Mouse (Mus musculus) erythroblast, embryonic 14.5 days (primary cell): ENCODE measurements at regions not wholly inside any gene's neighbourhood (a gene's known extent, or its start where the extent isn't known, plus 50 kb on each side); places are given as distances from the start of the nearest gene placed in this dataset.

Experiments used
- H3K27me3 ChIP-seq: 2 replicates; pipeline ENCODE4 v1.6.1; 2012; ENCODE audit warnings: inconsistent platforms; ENCODE audit not compliant: control insufficient read depth
- H3K36me3 ChIP-seq: 2 replicates; pipeline ENCODE4 v1.6.1; 2012; ENCODE audit warnings: mild to moderate bottlenecking, inconsistent platforms; ENCODE audit not compliant: control insufficient read depth
- H3K4me1 ChIP-seq: 2 replicates; pipeline ENCODE4 v1.6.1; 2012; ENCODE audit warnings: inconsistent platforms; ENCODE audit not compliant: control insufficient read depth
- H3K4me3 ChIP-seq: replicated peaks from 2 replicates; pipeline ENCODE3; 2012; ENCODE audit warnings: moderate library complexity, mild to moderate bottlenecking, inconsistent platforms
- H3K9me3 ChIP-seq: 2 replicates; pipeline ENCODE4 v1.6.1; 2012; ENCODE audit warnings: low read length, inconsistent platforms, mixed read lengths; ENCODE audit not compliant: control insufficient read depth
- GATA1 ChIP-seq: IDR thresholded peaks from 2 replicates; pipeline ENCODE4 v1.6.1; 2012; ENCODE audit warnings: low read length, inconsistent platforms, mixed read lengths
- TAL1 ChIP-seq: IDR thresholded peaks from 3 replicates; pipeline ENCODE4 v1.6.1; 2012; ENCODE audit warnings: low read length, inconsistent platforms, mixed read lengths

DNA sequence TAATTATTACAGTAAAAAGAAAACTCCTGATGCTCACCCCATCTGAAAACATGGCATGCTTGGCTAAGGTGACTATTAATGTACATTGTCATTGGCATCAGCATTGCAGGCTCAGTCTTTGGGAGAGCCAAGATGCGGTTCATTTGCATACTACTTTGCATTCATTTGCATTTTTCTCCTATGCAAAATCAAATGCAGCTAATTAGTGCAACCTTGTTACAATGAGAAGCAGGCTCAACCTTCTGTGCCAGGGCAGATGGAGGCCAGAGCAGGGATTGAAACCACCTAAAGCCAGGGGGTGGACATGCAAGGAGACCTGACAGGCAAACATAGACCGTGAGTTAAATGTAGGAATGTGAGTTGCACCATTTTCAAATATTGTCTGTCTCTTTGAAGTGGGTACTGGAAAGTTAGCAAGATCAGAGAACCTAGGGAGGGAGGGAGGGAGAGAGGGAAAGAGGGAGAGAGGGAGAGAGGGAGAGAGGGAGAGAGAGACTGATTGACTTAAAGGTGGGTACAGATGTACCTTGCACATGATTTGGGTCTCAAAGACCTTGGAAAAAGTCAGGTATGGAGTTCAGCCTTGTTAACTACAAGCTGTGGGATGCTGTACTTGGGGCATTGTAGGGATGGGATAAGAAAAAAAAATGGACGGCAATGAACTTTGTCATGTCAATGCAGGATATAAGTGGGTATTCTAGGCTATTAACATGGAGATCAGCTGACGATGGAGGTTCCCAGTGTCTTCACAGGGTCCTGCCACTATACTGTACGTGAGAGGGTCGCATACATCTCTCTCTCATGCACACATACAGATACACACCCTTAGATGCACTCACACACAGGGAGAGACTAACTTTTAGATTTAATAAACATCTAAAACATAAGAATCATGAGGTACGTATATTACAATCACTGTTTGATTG lies 1362.1 kb upstream of the A1bg start:
- TF ChIP-seq TAL1 (no peak), GATA1 (no peak)
- H3K36me3 ChIP-seq, result no peaks in the 10 kb centered on the region
- no peaks in the 10 kb centered on the region for H3K9me3 ChIP-seq
- H3K4me3 ChIP-seq, result no peak overlapping the region
- H3K27me3 ChIP-seq, result peaks cover 3% of the 10 kb centered on the region
- H3K4me1 ChIP-seq, result peaks cover 9% of the 10 kb centered on the region

DNA sequence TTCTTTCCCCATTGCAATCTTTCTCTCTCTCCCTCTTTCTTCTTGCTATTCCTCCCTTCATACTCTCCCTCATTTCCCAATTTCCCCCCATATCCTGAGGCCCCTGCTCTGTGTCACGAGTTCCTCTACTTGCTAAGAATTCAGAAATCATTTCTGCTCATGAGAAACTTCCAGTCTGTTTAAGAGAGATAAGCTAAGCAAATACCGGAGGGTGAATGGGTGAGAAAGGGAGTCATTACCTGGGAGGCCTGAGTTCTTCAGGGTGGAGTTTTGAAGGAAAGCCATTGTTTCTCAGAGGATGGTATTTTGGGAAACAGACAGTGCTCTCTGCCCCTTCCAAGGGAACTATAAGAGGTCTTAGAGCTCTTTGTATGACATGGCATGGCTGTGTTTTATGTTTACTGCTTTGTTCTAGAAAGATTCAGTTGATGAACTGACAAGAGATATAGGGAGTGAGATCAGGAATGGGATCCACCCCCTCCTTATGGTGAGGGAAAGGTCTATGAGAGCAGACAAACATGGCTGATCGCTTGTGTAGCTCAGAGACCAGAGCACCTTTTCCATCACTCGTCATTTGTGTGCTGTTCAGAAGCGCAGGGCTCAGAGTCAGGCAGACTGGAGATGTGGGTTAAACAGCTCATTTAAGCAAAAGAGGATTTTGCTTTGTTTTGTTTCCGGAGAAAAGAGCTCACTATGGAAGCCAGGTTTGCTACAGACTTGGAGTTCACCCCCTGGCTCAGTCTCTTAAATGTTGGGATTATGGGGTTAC lies 1361.0 kb upstream of the A1bg start:
- no peaks in the 10 kb centered on the region for H3K9me3 ChIP-seq
- H3K27me3 ChIP-seq, result peaks cover 3% of the 10 kb centered on the region
- H3K36me3 ChIP-seq, result no peaks in the 10 kb centered on the region
- peaks cover 9% of the 10 kb centered on the region for H3K4me1 ChIP-seq
- H3K4me3 ChIP-seq, result no peak overlapping the region
- TF ChIP-seq GATA1, result no peak
- no peak for TF ChIP-seq TAL1

DNA sequence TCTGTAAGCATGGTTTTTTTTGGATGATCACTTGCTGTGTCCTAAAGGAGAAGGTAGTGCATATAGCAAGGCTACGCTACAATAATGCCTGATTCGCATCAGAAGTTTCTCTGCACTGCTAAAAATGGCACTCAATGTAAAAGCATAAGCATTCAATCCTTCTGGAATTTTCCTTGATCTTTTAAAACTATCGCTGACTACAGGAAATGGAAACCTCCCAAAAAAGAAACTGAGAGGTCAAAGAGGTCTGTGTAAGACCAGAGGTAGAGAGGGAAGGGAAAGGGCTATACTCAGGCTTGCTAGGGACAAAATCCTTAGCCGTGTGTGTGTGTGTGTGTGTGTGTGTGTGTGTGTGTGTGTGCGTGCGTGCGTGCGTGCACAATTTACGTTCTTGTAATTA lies 1359.8 kb upstream of the A1bg start:
- no peaks in the 10 kb centered on the region for H3K9me3 ChIP-seq
- H3K4me1 ChIP-seq, result peaks cover 9% of the 10 kb centered on the region
- H3K27me3 ChIP-seq, result peaks cover 3% of the 10 kb centered on the region
- no peaks in the 10 kb centered on the region for H3K36me3 ChIP-seq
- TF ChIP-seq GATA1 (no peak), TAL1 (no peak)
- no peak overlapping the region for H3K4me3 ChIP-seq

- Histone ChIP-seq H3K4me3 (no peak overlapping the region), H3K9me3 (no peaks in the 10 kb centered on the region), H3K4me1 (peaks cover 9% of the 10 kb centered on the region), H3K36me3 (no peaks in the 10 kb centered on the region), H3K27me3 (no peaks in the 10 kb centered on the region; the same call in 1 of the 2 replicates)
- TF ChIP-seq TAL1, result no peak
- no peak for TF ChIP-seq GATA1
Observed at GRCm38 (mm10) chr15:62282116-62282515, 1359.3 kb upstream of the A1bg start.

DNA sequence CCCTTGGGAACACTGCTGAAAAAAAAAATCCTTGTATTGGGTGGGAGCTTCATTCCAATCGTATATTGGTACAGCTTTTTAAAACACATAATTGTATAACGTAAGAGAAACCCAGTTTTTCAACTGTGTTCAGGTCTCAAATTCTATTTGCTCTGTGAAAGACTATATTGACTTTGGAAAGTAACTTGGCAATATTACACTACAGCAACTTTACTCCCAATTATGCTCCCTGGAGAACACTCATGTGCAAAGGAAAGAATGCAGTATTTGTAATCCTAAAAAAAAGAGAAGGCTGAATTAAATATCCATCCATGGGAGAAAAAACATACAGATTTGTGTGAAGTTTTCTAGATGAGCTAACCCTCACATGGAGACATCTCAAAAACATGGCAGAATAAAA lies 1356.7 kb upstream of the A1bg start:
- peaks cover 3% of the 10 kb centered on the region; the same call in 1 of the 2 replicates for H3K9me3 ChIP-seq
- peaks cover 9% of the 10 kb centered on the region for H3K4me1 ChIP-seq
- H3K36me3 ChIP-seq, result no peaks in the 10 kb centered on the region
- no peaks in the 10 kb centered on the region; the same call in 1 of the 2 replicates for H3K27me3 ChIP-seq
- TF ChIP-seq TAL1 (no peak), GATA1 (no peak)
- no peak overlapping the region for H3K4me3 ChIP-seq

DNA sequence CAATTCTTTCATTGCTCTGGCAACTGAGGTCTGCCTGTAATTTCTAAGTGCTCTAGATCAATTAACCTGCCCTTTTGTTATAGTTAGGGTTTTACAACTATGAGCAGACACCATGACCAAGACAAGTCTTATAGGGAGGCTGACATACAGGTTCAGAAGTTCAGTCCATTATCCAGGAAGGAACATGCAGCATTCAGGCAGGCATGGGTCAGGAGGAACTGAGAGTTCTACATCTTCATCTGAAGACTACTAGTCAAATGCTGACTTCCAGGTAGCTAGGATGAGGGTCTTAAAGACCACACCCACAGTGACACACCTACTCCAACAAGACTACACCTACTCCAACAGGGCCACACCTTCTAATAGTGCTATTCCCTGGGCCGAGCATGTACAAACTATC lies 1352.0 kb upstream of the A1bg start:
- no peak for TF ChIP-seq GATA1
- no peak for TF ChIP-seq TAL1
- Histone ChIP-seq H3K4me1 (no peaks in the 10 kb centered on the region), H3K9me3 (peaks cover 3% of the 10 kb centered on the region; the same call in 1 of the 2 replicates), H3K4me3 (no peak overlapping the region), H3K27me3 (no peaks in the 10 kb centered on the region; the same call in 1 of the 2 replicates), H3K36me3 (no peaks in the 10 kb centered on the region)

DNA sequence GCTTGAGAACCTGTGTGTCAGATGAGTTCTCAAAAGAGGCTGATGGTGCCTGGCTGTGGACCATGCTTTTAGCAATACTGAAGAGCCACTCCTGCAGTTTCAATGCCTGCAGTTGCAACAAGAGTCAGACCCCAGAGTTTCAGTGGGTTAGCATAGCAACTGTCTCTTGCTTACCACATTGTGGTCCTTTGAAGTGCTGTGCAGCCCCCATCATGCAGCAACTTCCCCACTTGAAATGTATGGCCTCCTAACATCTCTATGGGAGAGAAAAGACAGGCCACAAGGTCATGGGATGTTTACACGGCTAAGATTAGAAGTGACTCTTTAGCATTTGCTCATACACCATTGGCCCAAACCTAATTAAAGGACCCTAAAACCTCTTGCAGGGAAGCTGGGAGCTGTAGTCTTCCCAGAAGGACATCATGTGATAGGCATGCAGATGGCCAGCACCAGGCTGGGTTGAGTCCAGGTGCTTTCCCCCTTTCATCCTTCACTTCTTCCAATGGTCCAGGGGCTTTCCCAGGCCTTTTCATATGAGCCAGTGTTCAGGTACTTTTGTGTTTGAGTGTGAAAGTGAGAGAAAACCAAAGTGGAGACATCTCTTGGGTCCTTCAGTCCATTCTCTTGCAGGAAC lies 1351.2 kb upstream of the A1bg start:
- no peaks in the 10 kb centered on the region for H3K36me3 ChIP-seq

GRCm38 (mm10) chr15:62272755-62273154 lies 1349.9 kb upstream of the A1bg start:
- no peaks in the 10 kb centered on the region for H3K36me3 ChIP-seq
- H3K4me1 ChIP-seq, result no peaks in the 10 kb centered on the region
- H3K9me3 ChIP-seq, result peaks cover 3% of the 10 kb centered on the region; the same call in 1 of the 2 replicates
- TF ChIP-seq TAL1 (no peak), GATA1 (no peak)
- H3K27me3 ChIP-seq, result no peaks in the 10 kb centered on the region; the same call in 1 of the 2 replicates
- H3K4me3 ChIP-seq, result no peak overlapping the region

More for the DNA sequence above, 1351.2 kb upstream of the A1bg start:
- Histone ChIP-seq H3K4me1 (no peaks in the 10 kb centered on the region), H3K4me3 (no peak overlapping the region), H3K9me3 (peaks cover 3% of the 10 kb centered on the region; the same call in 1 of the 2 replicates), H3K27me3 (no peaks in the 10 kb centered on the region; the same call in 1 of the 2 replicates)
- TF ChIP-seq GATA1 (no peak), TAL1 (no peak)
